Mouse (Mus musculus) kidney, postnatal 0 days (tissue): Measurements from ENCODE around the gene Ncam2. TPM values are rescaled to one million over a fixed set of nuclear protein-coding genes. Genes with fewer than 3 reads are reported as not detected.

Source experiments
- ATAC-seq: fragments of 200-750 bp; cut with Nextera tagmentation; replicated peaks from 2 replicates; pipeline ENCODE4 v1.8.0; 2017; ENCODE audit warnings: low read depth, moderate number of reproducible peaks, moderate TSS enrichment, moderate library complexity; ENCODE audit not compliant: low FRiP score
- DNase-seq: peaks from one replicate; pipeline ENCODE4 v3.0.0-alpha.2; 2016; ENCODE audit warnings: low spot score
- H3K27ac ChIP-seq: fragments of 300-500 bp; sonication (generic); 2 replicates; pipeline ENCODE4 v1.5.1; 2014; ENCODE audit warnings: mild to moderate bottlenecking
- H3K27me3 ChIP-seq: fragments of 300-500 bp; sonication (generic); 2 replicates; pipeline ENCODE4 v1.6.1; 2014; ENCODE audit warnings: low read length, mixed read lengths; ENCODE audit not compliant: insufficient read depth
- H3K36me3 ChIP-seq: fragments of 300-500 bp; sonication (generic); 2 replicates; pipeline ENCODE4 v1.6.1; 2014; ENCODE audit warnings: low read length, mixed read lengths; ENCODE audit not compliant: insufficient read depth
- H3K4me1 ChIP-seq: fragments of 300-500 bp; sonication (generic); replicated peaks from 2 replicates; pipeline ENCODE4 v1.6.1; 2014; ENCODE audit warnings: antibody characterized with exemption, low read length, mixed read lengths; ENCODE audit not compliant: insufficient read depth
- H3K4me2 ChIP-seq: fragments of 300-500 bp; sonication (generic); 2 replicates; pipeline ENCODE4 v1.6.1; 2014; ENCODE audit warnings: mild to moderate bottlenecking, low read length, moderate library complexity, mixed read lengths
- H3K4me3 ChIP-seq: fragments of 300-500 bp; sonication (generic); replicated peaks from 2 replicates; pipeline ENCODE4 v1.5.1; 2014; ENCODE audit warnings: low read depth, low read length
- H3K9ac ChIP-seq: fragments of 300-500 bp; sonication (generic); 2 replicates; pipeline ENCODE4 v1.6.1; 2014; ENCODE audit warnings: low read depth, low read length
- H3K9me3 ChIP-seq: fragments of 300-500 bp; sonication (generic); replicated peaks from 2 replicates; pipeline ENCODE4 v1.6.1; 2016; ENCODE audit warnings: low read length, inconsistent platforms, mixed read lengths
- CTCF ChIP-seq: IDR thresholded peaks from 2 replicates; pipeline ENCODE4 v1.5.1; 2016; ENCODE audit warnings: antibody characterized with exemption, low read depth, mild to moderate bottlenecking, moderate library complexity
- WGBS: fragments of 180-500 bp; shearing (Covaris S2); extraction: QIAGEN DNeasy Blood & Tissue Kit; methylation state at CpG from one replicate; pipeline ENCODE4 v1.1.7; 2014; 5-methylcytosine and 5-hydroxymethylcytosine counted together
- polyA plus RNA-seq: library from polyadenylated mRNA; unstranded; fragments of >200 nt; fragmentation: Nextera tagmentation; extraction: Ambion mirVana; gene quantifications from 2 replicates; pipeline ENCODE4 v1.2.1, GENCODE M21; 2015

The Ncam2 gene
- 0.18 and 0.26 TPM in 2 replicates for polyA plus RNA-seq

GRCm38 (mm10) chr16:81200201-81201071 is at the start of gene Ncam2:
TSS of gene Ncam2 (plus strand) at chr16:81200697.
- ATAC-seq: peak; percentile 86
- no peaks in the 10 kb centered on the region for H3K27me3 ChIP-seq
- DNase-seq: peak; percentile 83
- H3K4me2 ChIP-seq: peak within 1 kb of the TSS; percentile 77
- no peaks in the 10 kb centered on the region; the same call in 1 of the 2 replicates for H3K4me1 ChIP-seq
- H3K36me3 ChIP-seq: no peaks in the 10 kb centered on the region
- no peak within 1 kb of the TSS for H3K27ac ChIP-seq
- TF ChIP-seq CTCF: no peak
- peak within 1 kb of the TSS; percentile 51 for H3K4me3 ChIP-seq
- peak within 1 kb of the TSS; percentile 43; the same call in 1 of the 2 replicates for H3K9ac ChIP-seq
- H3K9me3 ChIP-seq: no peaks in the 10 kb centered on the region
- 0% methylated on average over 49 of the region's 70 CpGs for WGBS

- 85% methylated on average over 2 of the region's 2 CpGs for WGBS
Observed at GRCm38 (mm10) chr16:81170828-81171227, 29.7 kb upstream of the Ncam2 start.

GRCm38 (mm10) chr16:81175302-81175943 is 25.1 kb upstream of the Ncam2 start:
- H3K9ac ChIP-seq: no peak overlapping the region
- WGBS: 41% methylated on average over 8 of the region's 8 CpGs
- peak; percentile 74 for TF ChIP-seq CTCF
- ATAC-seq (peak; percentile 87), DNase-seq (peak; percentile 78)
- H3K4me2 ChIP-seq: no peak overlapping the region
- no peaks in the 10 kb centered on the region for H3K9me3 ChIP-seq
- no peaks in the 10 kb centered on the region for H3K36me3 ChIP-seq
- no peak overlapping the region for H3K4me3 ChIP-seq
- H3K27ac ChIP-seq: no peak overlapping the region
- no peaks in the 10 kb centered on the region for H3K27me3 ChIP-seq
- H3K4me1 ChIP-seq: no peaks in the 10 kb centered on the region

More at GRCm38 (mm10) chr16:81170828-81171227, 29.7 kb upstream of the Ncam2 start:
- Histone ChIP-seq H3K4me3 (no peak overlapping the region), H3K27me3 (no peaks in the 10 kb centered on the region), H3K36me3 (no peaks in the 10 kb centered on the region), H3K27ac (no peak overlapping the region), H3K9ac (no peak overlapping the region), H3K4me1 (no peaks in the 10 kb centered on the region), H3K4me2 (no peak overlapping the region), H3K9me3 (no peaks in the 10 kb centered on the region)
- DNase-seq (no peak), ATAC-seq (no peak)
- no peak for TF ChIP-seq CTCF

- no peak overlapping the region for H3K9ac ChIP-seq
- no peak for DNase-seq
- no peaks in the 10 kb centered on the region for H3K27me3 ChIP-seq
- TF ChIP-seq CTCF: no peak
- no peaks in the 10 kb centered on the region for H3K4me1 ChIP-seq
- H3K9me3 ChIP-seq: no peaks in the 10 kb centered on the region
- H3K4me2 ChIP-seq: no peak overlapping the region
- WGBS: 93% methylated on average over 5 of the region's 5 CpGs
- H3K4me3 ChIP-seq: no peak overlapping the region
- H3K36me3 ChIP-seq: no peaks in the 10 kb centered on the region
- no peak overlapping the region for H3K27ac ChIP-seq
- no peak for ATAC-seq
Observed at GRCm38 (mm10) chr16:81179801-81180200, 20.7 kb upstream of the Ncam2 start.

- DNase-seq (no peak), ATAC-seq (no peak)
- TF ChIP-seq CTCF: no peak
- H3K4me1 ChIP-seq: no peaks in the 10 kb centered on the region
- H3K4me2 ChIP-seq: no peak overlapping the region
- H3K27me3 ChIP-seq: no peaks in the 10 kb centered on the region
- no peaks in the 10 kb centered on the region for H3K9me3 ChIP-seq
- no peak overlapping the region for H3K9ac ChIP-seq
- no peaks in the 10 kb centered on the region for H3K36me3 ChIP-seq
- H3K27ac ChIP-seq: no peak overlapping the region
- 86% methylated on average over 16 of the region's 16 CpGs for WGBS
- no peak overlapping the region for H3K4me3 ChIP-seq
Observed at GRCm38 (mm10) chr16:81187579-81188179, 12.8 kb upstream of the Ncam2 start.

GRCm38 (mm10) chr16:81191621-81192020 is 8.9 kb upstream of the Ncam2 start:
- no peak for TF ChIP-seq CTCF

More at GRCm38 (mm10) chr16:81191621-81192020, 8.9 kb upstream of the Ncam2 start:
- Histone ChIP-seq H3K4me2 (no peak overlapping the region), H3K36me3 (no peaks in the 10 kb centered on the region), H3K9me3 (no peaks in the 10 kb centered on the region), H3K9ac (no peak overlapping the region), H3K27ac (no peak overlapping the region), H3K4me1 (no peaks in the 10 kb centered on the region), H3K4me3 (no peak overlapping the region), H3K27me3 (no peaks in the 10 kb centered on the region)
- 66% methylated on average over 2 of the region's 2 CpGs for WGBS
- DNase-seq (no peak), ATAC-seq (peak; percentile 43; the same call in 1 of the 2 replicates)
